Mouse (Mus musculus) lung, adult 2 months (tissue): Measurements from ENCODE around the gene Maged1.

Experiments
- CTCF ChIP-seq: fragments of 200-500 bp; IDR thresholded peaks from 2 replicates; pipeline ENCODE4 v1.5.1; 2011; ENCODE audit warnings: mild to moderate bottlenecking, low read length, control low read depth; ENCODE audit not compliant: insufficient read depth
- POLR2A ChIP-seq: fragments of 200-500 bp; IDR thresholded peaks from 2 replicates; pipeline ENCODE4 v1.6.1; 2011; ENCODE audit warnings: low read depth, mild to moderate bottlenecking, control low read depth, low read length, borderline replicate concordance; ENCODE audit errors: extremely low read depth

DNA sequence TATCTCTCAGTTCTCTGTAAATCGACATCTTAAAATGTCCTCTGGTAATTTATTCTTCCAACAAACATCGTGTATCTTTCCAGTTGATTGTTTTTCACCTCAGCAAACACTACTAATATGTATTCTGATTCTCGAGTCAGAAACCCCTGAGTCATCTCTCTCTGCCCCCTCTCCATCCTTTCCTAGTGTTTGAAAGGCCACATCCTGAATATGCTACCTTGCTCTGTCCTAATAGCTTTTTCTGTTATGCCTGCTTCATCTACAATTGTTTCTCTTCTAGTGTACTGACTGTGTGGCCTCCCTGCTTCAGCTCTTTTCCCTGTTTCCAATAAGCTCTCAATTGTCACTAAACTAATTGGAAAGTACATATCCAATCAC lies 33.5 kb downstream of the Maged1 start:
- TF ChIP-seq POLR2A (no peak), CTCF (no peak)
